Mouse (Mus musculus) brain, embryonic 14.5 days (tissue): ENCODE measurements around the gene Cyp4f18. TPM values are rescaled to one million over a fixed set of nuclear protein-coding genes. Genes with fewer than 3 reads are reported as not detected.
"Not testable (repeated sequence)": the region's sequence is repeated elsewhere in the genome, so short reads cannot be mapped to it uniquely, and the experiment has no call there.

Source experiments
- DNase-seq: peaks from one replicate; pipeline ENCODE4 v3.0.0-alpha.2; 2011; ENCODE audit warnings: low read depth
- CTCF ChIP-seq: fragments of 200-500 bp; IDR thresholded peaks from 2 replicates; pipeline ENCODE4 v1.5.1; 2012; ENCODE audit warnings: inconsistent platforms, mild to moderate bottlenecking, moderate library complexity, borderline replicate concordance; ENCODE audit not compliant: insufficient read depth, insufficient read length; ENCODE audit errors: extremely low read depth
- POLR2A ChIP-seq: fragments of 200-500 bp; IDR thresholded peaks from 2 replicates; pipeline ENCODE4 v1.6.1; 2012; ENCODE audit warnings: mild to moderate bottlenecking, inconsistent platforms, borderline replicate concordance; ENCODE audit not compliant: poor library complexity, insufficient read depth, insufficient read length, severe bottlenecking; ENCODE audit errors: extremely low read depth
- polyA plus RNA-seq: library from polyadenylated mRNA; depleted of rRNA; stranded (reverse); fragments of >200 nt; gene quantifications from 2 replicates; pipeline ENCODE4 v1.2.3, GENCODE M21; 2012; rRNA removed

Gene Cyp4f18
- polyA plus RNA-seq, result 0.08 and 0.18 TPM in 2 replicates

GRCm38 (mm10) chr8:72009473-72009872 is at the start of gene Cyp4f18:
Cyp4f18 (minus strand) TSS chr8:72009626.
- DNase-seq, result no peak
- TF ChIP-seq POLR2A (no peak), CTCF (no peak)

- not testable (repeated sequence) for DNase-seq
Measured at GRCm38 (mm10) chr8:72057643-72058042, 48.2 kb upstream of the Cyp4f18 start.

GRCm38 (mm10) chr8:72054633-72055032 is 45.2 kb upstream of the Cyp4f18 start:
- not testable (repeated sequence) for DNase-seq

GRCm38 (mm10) chr8:72042493-72042892 is 33.1 kb upstream of the Cyp4f18 start:
- no peak for TF ChIP-seq POLR2A
- TF ChIP-seq CTCF, result no peak
- DNase-seq, result no peak

GRCm38 (mm10) chr8:72040918-72041317 is 31.5 kb upstream of the Cyp4f18 start, which contains the start of gene Olfr372:
Olfr372 (plus strand) TSS chr8:72041218.
- not testable (repeated sequence) for DNase-seq

- not testable (repeated sequence) for DNase-seq
Measured at GRCm38 (mm10) chr8:72032926-72033325, 23.5 kb upstream of the Cyp4f18 start.

GRCm38 (mm10) chr8:72024886-72025285 is 15.5 kb upstream of the Cyp4f18 start:
- not testable (repeated sequence) for DNase-seq

- DNase-seq, result no peak
- no peak for TF ChIP-seq POLR2A
- no peak for TF ChIP-seq CTCF
Measured at GRCm38 (mm10) chr8:72019816-72020215, 10.4 kb upstream of the Cyp4f18 start.

GRCm38 (mm10) chr8:72019022-72019421 is 9.6 kb upstream of the Cyp4f18 start:
- DNase-seq, result not testable (repeated sequence)

GRCm38 (mm10) chr8:72018141-72018540 is 8.7 kb upstream of the Cyp4f18 start:
- TF ChIP-seq CTCF, result no peak
- TF ChIP-seq POLR2A, result no peak

GRCm38 (mm10) chr8:72017339-72017738 is 7.9 kb upstream of the Cyp4f18 start:
- DNase-seq, result not testable (repeated sequence)

More at GRCm38 (mm10) chr8:72018141-72018540, 8.7 kb upstream of the Cyp4f18 start:
- peak; percentile 25 for DNase-seq

GRCm38 (mm10) chr8:72013506-72014228 is 4.2 kb upstream of the Cyp4f18 start:
- not testable (repeated sequence) for DNase-seq

GRCm38 (mm10) chr8:72008134-72008641 is 1.2 kb downstream of the Cyp4f18 start:
- TF ChIP-seq CTCF (no peak), POLR2A (no peak)
- no peak for DNase-seq

- DNase-seq, result no peak
- TF ChIP-seq POLR2A (no peak), CTCF (no peak)
Measured at GRCm38 (mm10) chr8:72006763-72007162, 2.7 kb downstream of the Cyp4f18 start.

GRCm38 (mm10) chr8:72005912-72006311 is 3.5 kb downstream of the Cyp4f18 start:
- no peak for DNase-seq
- TF ChIP-seq CTCF, result no peak
- TF ChIP-seq POLR2A, result no peak
